Mouse (Mus musculus) liver, embryonic 16.5 days (tissue): ENCODE results near the gene Tmem135. TPM values are rescaled to one million over a fixed set of nuclear protein-coding genes. Genes with fewer than 3 reads are reported as not detected.

Source experiments
- ATAC-seq: fragments of 200-750 bp; cut with Nextera tagmentation; 2 replicates; pipeline ENCODE4 v1.8.0; 2017; ENCODE audit warnings: low read depth, mild to moderate bottlenecking, moderate number of reproducible peaks, moderate library complexity
- H3K27ac ChIP-seq: fragments of 300-500 bp; sonication (generic); 2 replicates; pipeline ENCODE4 v1.5.1; 2014; ENCODE audit warnings: mild to moderate bottlenecking, low read length
- H3K27me3 ChIP-seq: fragments of 300-500 bp; sonication (generic); 2 replicates; pipeline ENCODE4 v1.6.1; 2014; ENCODE audit warnings: low read depth, low read length, mixed read lengths; ENCODE audit not compliant: control insufficient read depth, insufficient read depth
- H3K36me3 ChIP-seq: fragments of 300-500 bp; sonication (generic); 2 replicates; pipeline ENCODE4 v1.6.1; 2014; ENCODE audit warnings: mild to moderate bottlenecking; ENCODE audit not compliant: control insufficient read depth, insufficient read depth
- H3K4me1 ChIP-seq: fragments of 300-500 bp; sonication (generic); 2 replicates; pipeline ENCODE4 v1.6.1; 2014; ENCODE audit warnings: low read depth, low read length, mixed read lengths; ENCODE audit not compliant: control insufficient read depth
- H3K4me2 ChIP-seq: fragments of 300-500 bp; sonication (generic); 2 replicates; pipeline ENCODE4 v1.6.1; 2014; ENCODE audit warnings: low read depth, low read length, mixed read lengths
- H3K4me3 ChIP-seq: fragments of 300-500 bp; sonication (generic); 2 replicates; pipeline ENCODE4 v1.5.1; 2014; ENCODE audit warnings: low read depth, mild to moderate bottlenecking, low read length
- H3K9ac ChIP-seq: fragments of 300-500 bp; sonication (generic); 2 replicates; pipeline ENCODE4 v1.6.1; 2014; ENCODE audit warnings: low read depth, low read length
- H3K9me3 ChIP-seq: fragments of 300-500 bp; sonication (generic); replicated peaks from 2 replicates; pipeline ENCODE4 v1.6.1; 2016; ENCODE audit warnings: low read length; ENCODE audit not compliant: control insufficient read depth
- WGBS: fragments of 180-500 bp; shearing (Covaris S2); extraction: QIAGEN DNeasy Blood & Tissue Kit; methylation state at CpG from one replicate; pipeline ENCODE4 v1.1.7; 2014; ENCODE audit not compliant: insufficient replicate concordance; 5-methylcytosine and 5-hydroxymethylcytosine counted together
- polyA plus RNA-seq: library from polyadenylated mRNA; unstranded; fragments of >200 nt; fragmentation: Nextera tagmentation; extraction: Ambion mirVana; gene quantifications from 2 replicates; pipeline ENCODE4 v1.2.1, GENCODE M21; 2015

Gene Tmem135
- polyA plus RNA-seq, 1 experiment from 2014 or later: 18.6 TPM

DNA sequence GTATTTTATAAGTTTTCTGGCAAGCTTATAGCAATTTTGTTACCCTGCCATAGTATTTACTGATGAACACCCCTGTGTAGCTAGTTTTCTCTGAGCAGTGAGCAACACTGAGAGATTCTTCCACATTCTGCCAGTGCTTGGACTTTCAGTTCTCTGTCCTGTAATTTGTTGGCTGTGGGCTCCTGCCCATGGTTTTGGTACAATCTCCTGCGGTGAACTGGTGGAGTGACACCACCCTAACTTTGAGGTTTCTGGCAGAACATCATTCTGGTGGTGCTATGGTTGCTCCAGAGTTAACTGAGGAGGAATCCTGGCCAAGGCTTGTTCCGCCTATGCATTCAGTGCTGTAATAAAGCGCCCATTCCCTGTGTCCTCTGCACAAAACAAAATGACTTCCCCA is 21.1 kb downstream of the Tmem135 start:
- H3K27ac ChIP-seq: no peak overlapping the region
- no peak for ATAC-seq
- 66% methylated on average over 3 of the region's 3 CpGs for WGBS

DNA sequence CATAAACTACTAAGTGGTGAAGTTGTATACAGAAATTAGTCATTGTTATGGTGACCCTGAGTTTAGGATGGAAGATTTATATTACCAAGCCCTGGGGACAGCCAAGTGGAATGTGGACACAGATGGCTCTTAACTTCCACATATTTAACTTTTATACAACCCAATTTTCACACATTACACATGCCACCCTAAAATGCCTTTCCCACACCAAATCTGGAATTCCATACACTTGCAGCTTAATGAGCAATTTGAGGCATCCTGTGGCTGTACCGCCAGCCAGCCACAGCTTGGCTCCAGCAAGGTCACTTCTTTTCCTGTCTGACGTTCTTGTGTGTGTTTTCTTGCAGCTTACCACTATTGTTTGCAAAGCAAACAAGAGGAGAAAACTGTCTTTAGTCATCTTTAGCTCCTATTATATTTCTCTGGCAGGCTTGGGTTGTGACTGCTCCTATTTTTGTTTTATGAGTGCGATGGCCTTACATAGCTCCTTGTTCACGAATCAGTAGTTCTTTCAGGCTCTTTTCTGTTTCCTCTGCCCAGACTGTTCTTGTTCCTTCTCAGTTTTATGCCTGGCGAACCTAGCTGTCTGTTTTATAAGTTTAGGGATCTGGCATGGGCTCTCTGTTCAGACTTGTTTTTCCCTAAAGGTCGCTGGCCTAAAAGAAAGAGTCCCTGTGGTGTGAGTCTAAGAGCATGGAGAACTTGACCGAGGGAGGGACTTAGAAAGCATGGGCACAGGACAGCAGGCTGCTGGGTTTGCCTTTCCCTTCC is 22.9 kb downstream of the Tmem135 start:
- H3K27ac ChIP-seq: no peak overlapping the region
- H3K4me2 ChIP-seq: no peak overlapping the region
- WGBS: 32% methylated on average over 7 of the region's 7 CpGs
- H3K9ac ChIP-seq: no peak overlapping the region
- H3K4me1 ChIP-seq: no peaks in the 10 kb centered on the region
- no peak overlapping the region for H3K4me3 ChIP-seq
- ATAC-seq: no peak
- no peaks in the 10 kb centered on the region for H3K36me3 ChIP-seq
- H3K9me3 ChIP-seq: no peaks in the 10 kb centered on the region
- H3K27me3 ChIP-seq: no peaks in the 10 kb centered on the region

More for the DNA sequence above, 21.1 kb downstream of the Tmem135 start:
- no peaks in the 10 kb centered on the region for H3K36me3 ChIP-seq
- H3K27me3 ChIP-seq: no peaks in the 10 kb centered on the region
- H3K4me3 ChIP-seq: no peak overlapping the region
- no peaks in the 10 kb centered on the region for H3K4me1 ChIP-seq
- no peak overlapping the region for H3K9ac ChIP-seq
- no peak overlapping the region for H3K4me2 ChIP-seq
- no peaks in the 10 kb centered on the region for H3K9me3 ChIP-seq

DNA sequence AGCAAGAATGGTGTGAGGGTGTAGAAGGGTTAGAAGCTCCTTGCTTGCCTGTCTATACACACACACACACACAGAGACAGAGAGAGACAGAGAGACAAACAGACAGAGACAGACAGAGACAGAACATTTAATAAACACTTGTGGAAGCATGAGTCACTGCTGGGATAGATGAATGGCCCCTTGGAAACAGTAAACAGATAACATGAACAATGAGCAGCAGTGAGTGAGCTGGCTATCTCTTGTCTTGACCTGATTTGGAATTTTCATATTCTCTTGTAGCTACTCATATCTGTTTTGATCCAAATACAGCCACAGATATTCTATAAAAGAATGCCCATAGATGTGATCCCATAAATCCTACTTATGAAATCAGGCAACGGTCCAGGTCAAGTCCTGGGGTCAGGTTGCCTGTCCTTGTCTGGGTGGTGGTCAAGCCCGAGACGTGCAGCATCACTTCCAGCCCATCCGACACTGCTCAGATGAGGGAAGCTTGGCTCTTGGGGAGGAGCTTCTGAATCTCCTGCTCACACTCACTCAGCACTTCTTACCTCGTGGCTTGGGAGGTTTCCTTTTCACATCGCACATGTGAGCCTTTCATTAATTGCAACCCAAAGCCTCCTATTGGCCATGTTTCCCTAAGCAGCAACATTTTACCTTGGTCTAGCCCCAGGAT is 32.3 kb downstream of the Tmem135 start:
- no peaks in the 10 kb centered on the region for H3K36me3 ChIP-seq
- no peak overlapping the region for H3K4me2 ChIP-seq
- ATAC-seq: no peak
- H3K9ac ChIP-seq: no peak overlapping the region
- 40% methylated on average over 6 of the region's 6 CpGs for WGBS
- H3K27ac ChIP-seq: no peak overlapping the region
- H3K27me3 ChIP-seq: no peaks in the 10 kb centered on the region
- peaks cover 4% of the 10 kb centered on the region for H3K4me1 ChIP-seq
- H3K4me3 ChIP-seq: no peak overlapping the region
- no peaks in the 10 kb centered on the region for H3K9me3 ChIP-seq

DNA sequence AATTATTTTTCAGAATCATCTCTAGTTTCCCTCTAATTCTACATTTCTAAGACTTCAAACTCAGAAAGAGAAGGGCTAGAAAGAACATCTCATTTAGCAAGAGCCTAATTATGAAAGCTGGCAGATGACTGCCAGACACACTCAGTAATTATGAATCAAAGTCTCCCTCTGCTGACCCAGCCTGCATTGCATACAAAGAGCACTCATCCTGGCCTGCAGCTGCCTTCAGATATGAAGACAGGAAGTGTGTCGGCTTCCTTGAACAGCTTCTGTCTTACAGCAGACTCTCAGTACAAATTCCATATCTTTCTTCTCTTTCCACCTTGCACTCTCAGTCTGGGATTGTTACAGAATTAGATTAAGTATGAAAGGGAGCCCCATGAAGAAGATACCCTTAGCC is 33.1 kb downstream of the Tmem135 start:
- H3K9me3 ChIP-seq: no peaks in the 10 kb centered on the region
- no peaks in the 10 kb centered on the region for H3K27me3 ChIP-seq
- no peak for ATAC-seq

DNA sequence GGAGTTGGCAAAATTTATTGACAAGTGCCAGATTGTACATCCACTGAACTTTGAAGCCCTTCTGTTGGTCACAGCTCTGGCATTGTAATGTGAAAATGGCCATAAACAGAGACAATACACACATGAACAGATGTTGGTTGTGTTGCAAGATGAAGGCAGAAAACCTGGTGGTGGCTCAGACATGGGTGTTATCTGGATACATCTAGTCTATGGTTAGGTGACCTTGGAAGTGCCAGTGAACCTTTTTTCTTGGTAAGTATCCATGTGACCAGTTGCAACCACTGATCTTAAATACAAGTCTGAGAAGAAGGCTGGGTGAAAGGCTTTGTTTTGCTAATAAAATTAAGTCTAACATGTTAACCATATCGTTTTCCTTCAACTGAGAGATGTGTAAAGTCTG is 33.9 kb downstream of the Tmem135 start:
- Histone ChIP-seq H3K9ac (no peak overlapping the region), H3K4me2 (no peak overlapping the region), H3K36me3 (no peaks in the 10 kb centered on the region), H3K27me3 (no peaks in the 10 kb centered on the region), H3K9me3 (no peaks in the 10 kb centered on the region), H3K27ac (no peak overlapping the region), H3K4me1 (peaks cover 4% of the 10 kb centered on the region), H3K4me3 (no peak overlapping the region)
- ATAC-seq: no peak
- 51% methylated on average over 1 of the region's 1 CpGs for WGBS

More for the DNA sequence above, 33.1 kb downstream of the Tmem135 start:
- no peaks in the 10 kb centered on the region for H3K36me3 ChIP-seq
- peaks cover 4% of the 10 kb centered on the region for H3K4me1 ChIP-seq
- no peak overlapping the region for H3K4me2 ChIP-seq
- no peak overlapping the region for H3K4me3 ChIP-seq
- 13% methylated on average over 1 of the region's 1 CpGs for WGBS
- no peak overlapping the region for H3K9ac ChIP-seq
- H3K27ac ChIP-seq: no peak overlapping the region

DNA sequence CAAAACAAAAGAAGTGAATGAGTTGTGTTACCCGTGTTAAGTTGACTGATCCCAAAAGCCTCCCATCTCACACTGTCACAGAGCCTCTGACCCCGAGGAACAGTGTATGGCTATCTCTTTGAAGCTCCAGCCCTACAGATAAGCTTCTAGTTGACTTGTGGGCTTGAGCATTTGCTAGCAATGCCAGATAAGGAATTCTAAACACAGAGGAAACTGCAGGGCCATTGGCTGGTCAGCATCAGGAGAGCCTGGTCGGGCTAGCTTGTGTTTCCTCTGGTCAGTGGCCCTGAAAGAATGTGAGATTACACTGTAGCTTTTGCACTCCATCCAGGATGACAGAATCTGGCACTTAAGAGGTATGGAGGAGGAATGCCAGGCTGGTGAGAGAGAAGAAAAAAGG is 36.4 kb downstream of the Tmem135 start:
- no peak overlapping the region for H3K9ac ChIP-seq
- peak; percentile 82 for ATAC-seq
- H3K27ac ChIP-seq: no peak overlapping the region
- H3K27me3 ChIP-seq: no peaks in the 10 kb centered on the region
- 12% methylated on average over 3 of the region's 3 CpGs for WGBS
- peaks cover 4% of the 10 kb centered on the region for H3K4me1 ChIP-seq
- H3K36me3 ChIP-seq: no peaks in the 10 kb centered on the region
- no peaks in the 10 kb centered on the region for H3K9me3 ChIP-seq
- no peak overlapping the region for H3K4me3 ChIP-seq
- no peak overlapping the region for H3K4me2 ChIP-seq

DNA sequence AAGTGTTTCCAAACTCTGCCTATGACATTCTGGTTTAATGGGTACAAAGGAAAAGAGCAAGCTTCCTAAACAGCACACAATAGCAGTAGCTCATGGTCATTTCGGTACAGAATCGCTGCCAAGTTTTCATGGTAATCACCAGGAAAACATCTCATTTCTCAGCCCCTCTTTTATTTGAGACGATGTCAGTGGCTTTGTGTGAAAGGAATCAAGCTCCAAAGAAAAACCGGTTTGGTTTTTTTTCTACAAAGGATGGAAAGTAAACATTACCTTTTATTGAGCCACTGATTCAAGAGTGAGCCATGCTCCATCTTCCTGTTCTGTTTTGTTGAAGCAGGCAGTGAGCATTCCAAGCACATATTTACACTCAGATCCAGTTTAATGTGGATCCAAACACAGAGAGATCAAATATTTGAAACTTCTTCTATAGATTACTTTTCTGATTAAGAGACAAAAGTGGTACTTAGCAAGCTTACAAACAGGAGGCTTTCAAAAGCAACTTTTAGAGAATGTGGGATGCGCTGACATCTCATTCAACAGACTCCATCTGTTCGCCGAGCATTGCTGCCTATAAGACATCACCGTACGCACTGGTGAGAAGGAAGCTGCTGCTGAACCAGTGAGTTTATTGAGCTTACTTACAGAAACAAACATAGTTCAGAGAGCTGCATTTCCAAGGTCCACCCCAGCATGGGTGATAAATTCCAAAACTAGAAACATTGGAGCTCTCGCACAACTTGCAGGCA is 38.7 kb downstream of the Tmem135 start:
- no peak overlapping the region for H3K4me3 ChIP-seq
- no peaks in the 10 kb centered on the region for H3K9me3 ChIP-seq
- H3K27ac ChIP-seq: no peak overlapping the region
- H3K36me3 ChIP-seq: no peaks in the 10 kb centered on the region
- H3K9ac ChIP-seq: no peak overlapping the region
- H3K27me3 ChIP-seq: no peaks in the 10 kb centered on the region
- H3K4me1 ChIP-seq: peaks cover 4% of the 10 kb centered on the region
- no peak for ATAC-seq
- no peak overlapping the region for H3K4me2 ChIP-seq
- WGBS: 76% methylated on average over 10 of the region's 10 CpGs

DNA sequence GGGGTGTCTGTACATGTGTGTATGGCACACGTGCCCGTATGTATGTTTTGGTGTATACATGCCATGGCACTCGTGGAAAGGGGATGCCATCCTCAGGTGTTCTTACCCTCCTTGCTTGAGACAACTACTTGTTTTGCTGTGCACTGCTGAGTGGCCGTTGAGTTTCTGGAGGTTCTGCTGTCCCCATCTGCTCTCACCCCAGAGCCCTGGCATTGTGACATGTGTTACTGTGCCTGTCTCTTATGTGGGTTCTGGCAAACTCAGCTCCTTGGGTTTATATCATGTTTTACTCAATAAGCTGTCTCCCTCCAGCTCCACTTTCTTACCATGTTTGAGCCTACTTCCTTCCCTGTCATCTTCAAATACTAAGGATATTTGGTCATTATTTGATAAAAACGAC is 40.0 kb downstream of the Tmem135 start:
- H3K4me3 ChIP-seq: no peak overlapping the region
- no peak overlapping the region for H3K4me2 ChIP-seq
- no peak for ATAC-seq
- H3K36me3 ChIP-seq: no peaks in the 10 kb centered on the region
- H3K27me3 ChIP-seq: no peaks in the 10 kb centered on the region
- H3K9me3 ChIP-seq: no peaks in the 10 kb centered on the region
- H3K9ac ChIP-seq: no peak overlapping the region
- 62% methylated on average over 5 of the region's 5 CpGs for WGBS
- H3K4me1 ChIP-seq: peaks cover 4% of the 10 kb centered on the region
- H3K27ac ChIP-seq: no peak overlapping the region

DNA sequence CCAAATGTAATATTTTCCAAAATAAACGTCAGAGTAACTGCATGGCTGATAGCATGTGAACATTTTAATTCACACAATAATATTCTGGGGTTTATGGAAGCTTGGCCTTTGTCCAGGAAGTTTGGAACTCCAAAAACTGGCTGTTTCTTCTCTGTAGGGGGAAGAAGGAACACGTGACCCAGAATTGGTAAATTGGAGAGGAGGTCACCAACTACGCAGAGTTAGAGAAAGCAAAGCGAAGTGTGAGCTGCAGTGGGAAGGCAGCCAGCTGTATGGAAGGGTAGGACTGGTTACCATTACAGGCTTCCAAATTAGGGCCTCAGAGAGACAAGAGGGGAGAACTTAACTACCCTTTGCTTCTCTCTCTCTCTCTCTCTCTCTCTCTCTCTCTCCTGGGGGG is 47.7 kb downstream of the Tmem135 start:
- no peaks in the 10 kb centered on the region for H3K9me3 ChIP-seq
- H3K27me3 ChIP-seq: no peaks in the 10 kb centered on the region
- H3K4me1 ChIP-seq: no peaks in the 10 kb centered on the region
- WGBS: 55% methylated on average over 4 of the region's 4 CpGs
- no peak overlapping the region for H3K9ac ChIP-seq
- no peak overlapping the region for H3K27ac ChIP-seq
- H3K36me3 ChIP-seq: no peaks in the 10 kb centered on the region
- ATAC-seq: no peak
- H3K4me3 ChIP-seq: no peak overlapping the region
- H3K4me2 ChIP-seq: no peak overlapping the region
